Mouse (Mus musculus) mouse embryonic stem cell (cell line): Measurements from ENCODE around the gene Capzb.

Experiments
- in situ Hi-C, 2 experiments: fragments of 300-500 bp; cut with MboI; formaldehyde crosslinking; loops; 1 replicate in 1 of 2; 3 replicates in 1 of 2; pipeline ENCODE4 v1.14.3; 2019 to 2020; ENCODE audit warnings: low sequenced_read_pairs in 2 of 2, low pct_unique_long_range_greater_than_20kb in 1 of 2, mixed read lengths in 1 of 2; ENCODE audit not compliant: unreplicated experiment in 1 of 2

Capzb gene

GRCm38 (mm10) chr4:139280530-139280929, 87.8 kb downstream of the Capzb start:
- in situ Hi-C loops, result no loop called here

GRCm38 (mm10) chr4:139281791-139282345, 89.2 kb downstream of the Capzb start:
- in situ Hi-C loops, result no loop called here

GRCm38 (mm10) chr4:139282955-139283417, 90.3 kb downstream of the Capzb start:
- in situ Hi-C loops, result no loop called here

- in situ Hi-C loops, result no loop called here
Measured at GRCm38 (mm10) chr4:139284877-139285276, 92.2 kb downstream of the Capzb start.

GRCm38 (mm10) chr4:139286234-139286633, 93.5 kb downstream of the Capzb start:
- in situ Hi-C loops, result no loop called here

GRCm38 (mm10) chr4:139287122-139287863, 94.6 kb downstream of the Capzb start:
- in situ Hi-C loops, result no loop called here

GRCm38 (mm10) chr4:139289017-139289416, 96.3 kb downstream of the Capzb start:
- in situ Hi-C loops, result no loop called here

GRCm38 (mm10) chr4:139291099-139291498, 98.4 kb downstream of the Capzb start:
- in situ Hi-C loops, result no loop called here

GRCm38 (mm10) chr4:139292038-139292437, 99.3 kb downstream of the Capzb start:
- in situ Hi-C loops, result no loop called here

- in situ Hi-C loops, result no loop called here
Measured at GRCm38 (mm10) chr4:139297566-139297965, 104.9 kb downstream of the Capzb start.

GRCm38 (mm10) chr4:139298671-139299366, 106.1 kb downstream of the Capzb start:
- in situ Hi-C loops, result no loop called here

GRCm38 (mm10) chr4:139301780-139302179, 109.1 kb downstream of the Capzb start:
- in situ Hi-C loops, result no loop called here

- in situ Hi-C loops, result no loop called here
Measured at GRCm38 (mm10) chr4:139302241-139302640, 109.5 kb downstream of the Capzb start.

- in situ Hi-C loops, result no loop called here
Measured at GRCm38 (mm10) chr4:139305521-139305920, 112.8 kb downstream of the Capzb start.

- in situ Hi-C loops, result no loop called here
Measured at GRCm38 (mm10) chr4:139307916-139308315, 115.2 kb downstream of the Capzb start.

- in situ Hi-C loops, result no loop called here
Measured at GRCm38 (mm10) chr4:139309651-139310050, 117.0 kb downstream of the Capzb start.

- in situ Hi-C loops, result no loop called here
Measured at GRCm38 (mm10) chr4:139310171-139310898, 117.6 kb downstream of the Capzb start, which contains the start of the genes Pqlc2 and Akr7a5. Pqlc2 (minus strand) TSS chr4:139310708. Akr7a5 (plus strand) TSS chr4:139310744.

- in situ Hi-C loops, result no loop called here
Measured at GRCm38 (mm10) chr4:139310899-139311701, 118.4 kb downstream of the Capzb start.
